Mouse (Mus musculus): ENCODE data around the gene Cpa4. TPM values are rescaled to one million over a fixed set of nuclear protein-coding genes. Genes with fewer than 3 reads are reported as not detected.

Gene Cpa4
- polyA plus RNA-seq, 1 experiment: not detected

- Histone ChIP-seq H3ac (ENCODE audit: control insufficient read depth, insufficient read length, low read depth) (no peak overlapping the region), H3K27me3 (ENCODE audit: control insufficient read depth, insufficient read depth, insufficient read length) (no peaks in the 10 kb centered on the region), H3K79me3 (ENCODE audit: low read depth) (no peaks in the 10 kb centered on the region), H3K4me3 (ENCODE audit: insufficient read depth, poor library complexity, severe bottlenecking) (no peak overlapping the region), H3K36me3 (ENCODE audit: control insufficient read depth, insufficient read depth) (no peaks in the 10 kb centered on the region), H3K79me2 (ENCODE audit: control insufficient read depth, insufficient read depth) (no peaks in the 10 kb centered on the region)
- TF ChIP-seq USF1 (IDR thresholded peaks at IDR 0.05; ENCODE audit: low read depth) (no peak), MAX (IDR thresholded peaks at IDR 0.05) (no peak), MYOD1 (IDR thresholded peaks at IDR 0.05; ENCODE audit: control insufficient read depth, insufficient read length, low read depth) (no peak), CEBPB (IDR thresholded peaks at IDR 0.05; ENCODE audit: low read depth) (no peak)
Observed at GRCm38 (mm10) chr6:30564051-30564450, 4.1 kb upstream of the Cpa4 start.

- no peak overlapping the region for H3K4me3 ChIP-seq (ENCODE audit: insufficient read depth, poor library complexity, severe bottlenecking)
- no peaks in the 10 kb centered on the region for H3K79me3 ChIP-seq (ENCODE audit: low read depth)
- no peaks in the 10 kb centered on the region for H3K27me3 ChIP-seq (ENCODE audit: control insufficient read depth, insufficient read depth, insufficient read length)
- no peaks in the 10 kb centered on the region for H3K79me2 ChIP-seq (ENCODE audit: control insufficient read depth, insufficient read depth)
- TF ChIP-seq CEBPB (IDR thresholded peaks at IDR 0.05; ENCODE audit: low read depth) (no peak), USF1 (IDR thresholded peaks at IDR 0.05; ENCODE audit: low read depth) (no peak), FOSL1 (IDR thresholded peaks at IDR 0.05; ENCODE audit: insufficient read depth, low read length, poor library complexity, severe bottlenecking) (no peak), CTCF (IDR thresholded peaks at IDR 0.05; ENCODE audit: control insufficient read depth, insufficient read depth, insufficient read length) (no peak), MYOG (IDR thresholded peaks at IDR 0.05; ENCODE audit: control insufficient read depth, extremely low read depth, insufficient read length) (no peak), MAX (IDR thresholded peaks at IDR 0.05) (no peak), MYOD1 (IDR thresholded peaks at IDR 0.05; ENCODE audit: control insufficient read depth, insufficient read length, low read depth) (no peak)
- H3K36me3 ChIP-seq (ENCODE audit: control insufficient read depth, insufficient read depth): no peaks in the 10 kb centered on the region
- H3ac ChIP-seq (ENCODE audit: control insufficient read depth, insufficient read length, low read depth): no peak overlapping the region
Observed at GRCm38 (mm10) chr6:30569331-30569730, 1.2 kb downstream of the Cpa4 start.

DNA sequence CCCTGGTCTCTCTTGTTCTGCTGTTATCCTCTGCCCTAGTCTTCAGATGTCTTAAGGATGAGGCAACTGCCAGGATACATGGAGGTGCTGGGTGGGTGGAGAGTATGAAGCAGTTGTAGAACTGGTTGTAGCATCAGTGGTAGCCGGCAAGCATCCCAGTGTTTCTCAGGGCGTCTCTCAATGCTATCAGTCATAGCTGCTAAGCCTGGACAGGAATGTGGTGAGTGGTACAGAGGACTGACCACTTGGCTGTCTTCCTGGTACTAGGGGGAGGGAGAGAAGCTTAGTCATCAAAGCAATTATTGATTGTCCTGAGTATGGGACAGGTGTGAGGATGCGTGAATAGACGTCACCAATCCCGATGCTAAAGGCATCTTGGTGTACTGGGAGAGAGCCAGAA is 1.8 kb downstream of the Cpa4 start:
- H3K4me3 ChIP-seq (ENCODE audit: insufficient read depth, poor library complexity, severe bottlenecking): no peak overlapping the region
- H3K36me3 ChIP-seq (ENCODE audit: control insufficient read depth, insufficient read depth): no peaks in the 10 kb centered on the region
- TF ChIP-seq MYOD1 (IDR thresholded peaks at IDR 0.05; ENCODE audit: control insufficient read depth, insufficient read length, low read depth): peak; percentile 64
- no peak for TF ChIP-seq USF1 (IDR thresholded peaks at IDR 0.05; ENCODE audit: low read depth)
- H3K27me3 ChIP-seq (ENCODE audit: control insufficient read depth, insufficient read depth, insufficient read length): no peaks in the 10 kb centered on the region
- H3K79me2 ChIP-seq (ENCODE audit: control insufficient read depth, insufficient read depth): no peaks in the 10 kb centered on the region
- no peak overlapping the region for H3ac ChIP-seq (ENCODE audit: control insufficient read depth, insufficient read length, low read depth)
- H3K79me3 ChIP-seq (ENCODE audit: low read depth): no peaks in the 10 kb centered on the region

DNA sequence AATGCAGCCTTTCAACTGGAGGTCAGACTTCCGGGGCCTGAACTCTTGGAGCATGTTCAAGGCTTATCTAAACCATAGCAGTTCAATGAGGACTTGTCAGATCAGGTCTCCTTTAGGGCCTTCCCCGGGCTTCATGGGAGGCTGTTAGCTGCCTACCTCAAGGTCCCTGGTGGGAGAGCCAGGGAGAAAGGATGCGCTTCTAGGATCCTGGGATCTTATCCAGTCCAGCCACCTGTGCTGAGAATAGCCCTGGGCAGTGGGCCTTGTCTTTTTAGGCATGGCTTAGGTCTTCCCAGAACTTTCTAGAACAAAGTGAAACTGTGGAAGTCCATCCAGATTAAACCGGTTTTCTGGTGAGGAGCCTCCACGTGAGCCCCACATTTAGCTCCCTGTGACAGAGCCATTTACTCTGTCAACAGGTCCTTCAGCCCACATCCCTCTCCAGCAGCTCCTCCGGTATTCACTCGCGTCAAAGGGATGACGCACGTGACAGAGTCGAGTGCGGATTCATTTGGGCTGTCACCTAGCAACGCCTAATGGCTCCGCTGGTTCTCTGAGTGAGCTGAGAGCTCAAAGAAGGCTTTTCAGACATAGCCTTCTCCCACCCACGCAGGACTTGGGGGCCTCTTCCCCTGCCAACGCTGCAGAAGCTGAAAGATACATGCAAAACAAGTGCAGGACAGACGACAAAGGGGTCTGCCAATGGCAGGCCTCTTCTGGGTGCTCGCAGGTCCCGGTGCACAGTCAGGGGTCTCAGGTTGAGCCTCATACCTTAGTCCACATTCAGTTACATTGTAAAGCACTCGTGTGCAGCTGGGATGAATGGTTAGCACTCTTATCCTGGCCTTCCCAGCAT is 4.5 kb downstream of the Cpa4 start:
- H3K27me3 ChIP-seq (ENCODE audit: control insufficient read depth, insufficient read depth, insufficient read length): no peaks in the 10 kb centered on the region
- H3K4me3 ChIP-seq (ENCODE audit: insufficient read depth, poor library complexity, severe bottlenecking): no peak overlapping the region
- no peaks in the 10 kb centered on the region for H3K79me3 ChIP-seq (ENCODE audit: low read depth)
- H3K36me3 ChIP-seq (ENCODE audit: control insufficient read depth, insufficient read depth): no peaks in the 10 kb centered on the region
- no peaks in the 10 kb centered on the region for H3K79me2 ChIP-seq (ENCODE audit: control insufficient read depth, insufficient read depth)
- no peak overlapping the region for H3ac ChIP-seq (ENCODE audit: control insufficient read depth, insufficient read length, low read depth)
- TF ChIP-seq USF1 (IDR thresholded peaks at IDR 0.05; ENCODE audit: low read depth) (no peak), FOSL1 (IDR thresholded peaks at IDR 0.05; ENCODE audit: insufficient read depth, low read length, poor library complexity, severe bottlenecking) (no peak), CEBPB (IDR thresholded peaks at IDR 0.05; ENCODE audit: low read depth) (no peak), MYOG (IDR thresholded peaks at IDR 0.05; ENCODE audit: control insufficient read depth, extremely low read depth, insufficient read length) (no peak), MAX (IDR thresholded peaks at IDR 0.05) (no peak), CTCF (IDR thresholded peaks at IDR 0.05; ENCODE audit: control insufficient read depth, insufficient read depth, insufficient read length) (no peak), MYOD1 (IDR thresholded peaks at IDR 0.05; ENCODE audit: control insufficient read depth, insufficient read length, low read depth) (no peak)

DNA sequence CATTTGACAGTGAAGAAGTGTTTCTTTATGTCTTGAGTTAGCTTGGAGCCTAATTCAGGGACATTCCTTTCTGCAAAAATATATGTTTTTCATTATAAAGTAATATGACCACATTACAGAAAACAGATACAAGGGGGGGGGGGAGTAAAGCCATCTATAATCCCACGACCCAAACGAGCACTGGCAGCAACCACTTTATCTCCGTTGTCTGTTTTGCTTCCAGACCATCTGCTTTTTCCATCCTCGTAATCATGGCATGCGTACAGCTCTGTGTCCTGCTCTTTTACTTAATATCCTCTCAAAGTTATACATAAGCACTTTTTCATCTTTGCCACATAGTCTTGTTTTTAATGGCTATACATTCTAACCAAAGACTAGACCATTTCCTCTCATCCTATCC is 5.2 kb downstream of the Cpa4 start:
- Histone ChIP-seq H3K79me2 (ENCODE audit: control insufficient read depth, insufficient read depth) (no peaks in the 10 kb centered on the region), H3ac (ENCODE audit: control insufficient read depth, insufficient read length, low read depth) (no peak overlapping the region), H3K79me3 (ENCODE audit: low read depth) (no peaks in the 10 kb centered on the region), H3K27me3 (ENCODE audit: control insufficient read depth, insufficient read depth, insufficient read length) (no peaks in the 10 kb centered on the region), H3K36me3 (ENCODE audit: control insufficient read depth, insufficient read depth) (no peaks in the 10 kb centered on the region), H3K4me3 (ENCODE audit: insufficient read depth, poor library complexity, severe bottlenecking) (no peak overlapping the region)
- TF ChIP-seq MYOD1 (IDR thresholded peaks at IDR 0.05; ENCODE audit: control insufficient read depth, insufficient read length, low read depth) (no peak), MYOG (IDR thresholded peaks at IDR 0.05; ENCODE audit: control insufficient read depth, extremely low read depth, insufficient read length) (no peak), CTCF (IDR thresholded peaks at IDR 0.05; ENCODE audit: control insufficient read depth, insufficient read depth, insufficient read length) (no peak), CEBPB (IDR thresholded peaks at IDR 0.05; ENCODE audit: low read depth) (no peak), FOSL1 (IDR thresholded peaks at IDR 0.05; ENCODE audit: insufficient read depth, low read length, poor library complexity, severe bottlenecking) (no peak), USF1 (IDR thresholded peaks at IDR 0.05; ENCODE audit: low read depth) (no peak), MAX (IDR thresholded peaks at IDR 0.05) (no peak)

- Histone ChIP-seq H3K36me3 (ENCODE audit: control insufficient read depth, insufficient read depth) (no peaks in the 10 kb centered on the region), H3K79me3 (ENCODE audit: low read depth) (no peaks in the 10 kb centered on the region), H3K27me3 (ENCODE audit: control insufficient read depth, insufficient read depth, insufficient read length) (no peaks in the 10 kb centered on the region), H3K79me2 (ENCODE audit: control insufficient read depth, insufficient read depth) (no peaks in the 10 kb centered on the region), H3ac (ENCODE audit: control insufficient read depth, insufficient read length, low read depth) (no peak overlapping the region), H3K4me3 (ENCODE audit: insufficient read depth, poor library complexity, severe bottlenecking) (no peak overlapping the region)
- TF ChIP-seq MAX (IDR thresholded peaks at IDR 0.05) (no peak), MYOD1 (IDR thresholded peaks at IDR 0.05; ENCODE audit: control insufficient read depth, insufficient read length, low read depth) (peak; percentile 63)
Observed at GRCm38 (mm10) chr6:30574945-30575344, 6.8 kb downstream of the Cpa4 start.
